Mouse (Mus musculus): ENCODE results near the gene Ccdc88b. TPM values are rescaled to one million over a fixed set of nuclear protein-coding genes. Genes with fewer than 3 reads are reported as not detected.
A peak's percentile ranks its signal among the peaks of the same experiment; 100 is the strongest.

The Ccdc88b gene
- polyA plus RNA-seq, 2 experiments: 1.1 to 2.3 TPM

- Histone ChIP-seq H3K9ac (replicated peaks) (no peak overlapping the region), H3K4me1 (replicated peaks; ENCODE audit: control insufficient read depth in 2 of 2, insufficient read depth in 2 of 2, low read length in 1 of 2) (peaks cover 0 to 7% of the 10 kb centered on the region in 2 experiments; a peak in 1 of 4 replicates), H3K4me2 (ENCODE audit: low read depth) (peak overlapping the region; percentile 39), H3K36me3 (replicated peaks; ENCODE audit: control insufficient read depth, insufficient read depth, low read depth) (no peaks in the 10 kb centered on the region), H3K27me3 (ENCODE audit: control insufficient read depth, insufficient read depth, low read length) (no peaks in the 10 kb centered on the region), H3K9me3 (ENCODE audit: control insufficient read depth, low read length) (no peaks in the 10 kb centered on the region), H3K4me3 (ENCODE audit: insufficient read depth in 1 of 2, low read depth in 2 of 2, low read length in 2 of 2) (no peak overlapping the region; a peak in 1 of 4 replicates), H3K27ac (no peak overlapping the region)
- 21% methylated on average over 38 of the region's 38 CpGs for WGBS (ENCODE audit: insufficient replicate concordance)
- no peak for TF ChIP-seq EP300 (IDR thresholded peaks at IDR 0.05; ENCODE audit: low read depth)
- peak; percentile 38; the same call in 1 of the 2 replicates for TF ChIP-seq CTCF (IDR thresholded peaks at IDR 0.05; ENCODE audit: low read depth)
- ATAC-seq (ENCODE audit: insufficient read depth) (peak; percentile 41), DNase-seq (ENCODE audit: low read depth in 3 of 3, low spot score in 3 of 3) (no peak)
Observed at GRCm38 (mm10) chr19:6855225-6856031, 2.6 kb downstream of the Ccdc88b start.

GRCm38 (mm10) chr19:6854658-6855057 is 3.4 kb downstream of the Ccdc88b start:
- 75% methylated on average over 12 of the region's 12 CpGs for WGBS (ENCODE audit: insufficient replicate concordance)
- no peak for ATAC-seq (ENCODE audit: insufficient read depth)
- Histone ChIP-seq H3K4me3 (ENCODE audit: insufficient read depth in 1 of 2, low read depth in 2 of 2, low read length in 2 of 2) (no peak overlapping the region), H3K27ac (no peak overlapping the region), H3K9me3 (ENCODE audit: control insufficient read depth, low read length) (no peaks in the 10 kb centered on the region), H3K9ac (replicated peaks) (no peak overlapping the region), H3K4me2 (ENCODE audit: low read depth) (no peak overlapping the region), H3K36me3 (replicated peaks; ENCODE audit: control insufficient read depth, insufficient read depth, low read depth) (no peaks in the 10 kb centered on the region), H3K27me3 (ENCODE audit: control insufficient read depth, insufficient read depth, low read length) (no peaks in the 10 kb centered on the region), H3K4me1 (replicated peaks; ENCODE audit: control insufficient read depth in 2 of 2, insufficient read depth in 2 of 2, low read length in 1 of 2) (peaks cover 0 to 7% of the 10 kb centered on the region in 2 experiments; a peak in 1 of 4 replicates)
- DNase-seq (ENCODE audit: low read depth in 3 of 3, low spot score in 3 of 3): no peak
- TF ChIP-seq CTCF (IDR thresholded peaks at IDR 0.05; ENCODE audit: low read depth) (no peak), EP300 (IDR thresholded peaks at IDR 0.05; ENCODE audit: low read depth) (no peak)

- ATAC-seq (ENCODE audit: insufficient read depth) (no peak), DNase-seq (ENCODE audit: low read depth in 3 of 3, low spot score in 3 of 3) (no peak)
- Histone ChIP-seq H3K27ac (no peak overlapping the region), H3K4me1 (replicated peaks; ENCODE audit: control insufficient read depth in 2 of 2, insufficient read depth in 2 of 2, low read length in 1 of 2) (peaks cover 0 to 7% of the 10 kb centered on the region in 2 experiments; a peak in 1 of 4 replicates), H3K36me3 (replicated peaks; ENCODE audit: control insufficient read depth, insufficient read depth, low read depth) (no peaks in the 10 kb centered on the region), H3K9me3 (ENCODE audit: control insufficient read depth, low read length) (no peaks in the 10 kb centered on the region), H3K27me3 (ENCODE audit: control insufficient read depth, insufficient read depth, low read length) (no peaks in the 10 kb centered on the region), H3K4me3 (ENCODE audit: insufficient read depth in 1 of 2, low read depth in 2 of 2, low read length in 2 of 2) (no peak overlapping the region), H3K4me2 (ENCODE audit: low read depth) (no peak overlapping the region), H3K9ac (replicated peaks) (no peak overlapping the region)
- 77% methylated on average over 8 of the region's 8 CpGs for WGBS (ENCODE audit: insufficient replicate concordance)
- peak; percentile 17 for TF ChIP-seq CTCF (IDR thresholded peaks at IDR 0.05; ENCODE audit: low read depth)
- no peak for TF ChIP-seq EP300 (IDR thresholded peaks at IDR 0.05; ENCODE audit: low read depth)
Observed at GRCm38 (mm10) chr19:6853903-6854302, 4.1 kb downstream of the Ccdc88b start.

GRCm38 (mm10) chr19:6852393-6853305 is 5.4 kb downstream of the Ccdc88b start:
- Histone ChIP-seq H3K27me3 (ENCODE audit: control insufficient read depth, insufficient read depth, low read length) (no peaks in the 10 kb centered on the region), H3K4me1 (replicated peaks; ENCODE audit: control insufficient read depth in 2 of 2, insufficient read depth in 2 of 2, low read length in 1 of 2) (peaks cover 0 to 7% of the 10 kb centered on the region in 2 experiments; a peak in 1 of 4 replicates), H3K27ac (no peak overlapping the region), H3K4me3 (ENCODE audit: insufficient read depth in 1 of 2, low read depth in 2 of 2, low read length in 2 of 2) (no peak overlapping the region), H3K36me3 (replicated peaks; ENCODE audit: control insufficient read depth, insufficient read depth, low read depth) (no peaks in the 10 kb centered on the region), H3K9ac (replicated peaks) (no peak overlapping the region), H3K4me2 (ENCODE audit: low read depth) (no peak overlapping the region), H3K9me3 (ENCODE audit: control insufficient read depth, low read length) (no peaks in the 10 kb centered on the region)
- DNase-seq (ENCODE audit: low read depth in 3 of 3, low spot score in 3 of 3): no peak
- no peak for TF ChIP-seq EP300 (IDR thresholded peaks at IDR 0.05; ENCODE audit: low read depth)
- TF ChIP-seq CTCF (IDR thresholded peaks at IDR 0.05; ENCODE audit: low read depth): no peak
- WGBS (ENCODE audit: insufficient replicate concordance): 76% methylated on average over 21 of the region's 21 CpGs
- no peak for ATAC-seq (ENCODE audit: insufficient read depth)
